Mouse (Mus musculus) stomach, embryonic 15.5 days (tissue): ENCODE measurements at regions not wholly inside any gene's neighbourhood (a gene's known extent, or its start where the extent isn't known, plus 50 kb on each side); places are given as distances from the start of the nearest gene placed in this dataset.
"Not testable (repeated sequence)": the region's sequence is repeated elsewhere in the genome, so short reads cannot be mapped to it uniquely, and the experiment has no call there.

ENCODE experiments used
- ATAC-seq: fragments of 200-750 bp; cut with Nextera tagmentation; 2 replicates; pipeline ENCODE4 v1.8.0; 2017; ENCODE audit warnings: low read depth, moderate number of reproducible peaks, moderate TSS enrichment; ENCODE audit not compliant: insufficient read depth, low FRiP score
- H3K27ac ChIP-seq: fragments of 300-500 bp; sonication (generic); 2 replicates; pipeline ENCODE4 v1.5.1; 2015; ENCODE audit warnings: mild to moderate bottlenecking, inconsistent platforms
- H3K27me3 ChIP-seq: fragments of 300-500 bp; sonication (generic); replicated peaks from 2 replicates; pipeline ENCODE4 v1.6.1; 2015; ENCODE audit warnings: inconsistent platforms
- H3K36me3 ChIP-seq: fragments of 300-500 bp; sonication (generic); 2 replicates; pipeline ENCODE4 v1.6.1; 2015; ENCODE audit warnings: inconsistent platforms
- H3K4me1 ChIP-seq: fragments of 300-500 bp; sonication (generic); 2 replicates; pipeline ENCODE4 v1.6.1; 2015; ENCODE audit warnings: inconsistent platforms
- H3K4me2 ChIP-seq: fragments of 300-500 bp; sonication (generic); 2 replicates; pipeline ENCODE4 v1.6.1; 2015; ENCODE audit warnings: mild to moderate bottlenecking, inconsistent platforms
- H3K4me3 ChIP-seq: fragments of 300-500 bp; sonication (generic); replicated peaks from 2 replicates; pipeline ENCODE4 v1.5.1; 2015; ENCODE audit warnings: inconsistent platforms
- H3K9ac ChIP-seq: fragments of 300-500 bp; sonication (generic); 2 replicates; pipeline ENCODE4 v1.6.1; 2015; ENCODE audit warnings: inconsistent platforms
- H3K9me3 ChIP-seq: fragments of 300-500 bp; sonication (generic); 2 replicates; pipeline ENCODE4 v1.6.1; 2016; ENCODE audit warnings: inconsistent platforms
- WGBS: fragments of 180-500 bp; shearing (Covaris S2); methylation state at CpG from one replicate; pipeline ENCODE4 v1.1.7; 2015; 5-methylcytosine and 5-hydroxymethylcytosine counted together

GRCm38 (mm10) chr7:83401001-83401400 lies 183.7 kb upstream of the Tmc3 start:
- Histone ChIP-seq H3K4me2 (no peak overlapping the region), H3K9ac (no peak overlapping the region)
- WGBS: 78% methylated on average over 5 of the region's 5 CpGs

GRCm38 (mm10) chr7:83412745-83413144 lies 172.0 kb upstream of the Tmc3 start:
- not testable (repeated sequence) for H3K9me3 ChIP-seq, ATAC-seq, H3K4me1 ChIP-seq, H3K4me2 ChIP-seq, H3K9ac ChIP-seq, H3K36me3 ChIP-seq, H3K27ac ChIP-seq, H3K27me3 ChIP-seq, H3K4me3 ChIP-seq
- WGBS: 77% methylated on average over 5 of the region's 5 CpGs

More at GRCm38 (mm10) chr7:83401001-83401400, 183.7 kb upstream of the Tmc3 start:
- no peak overlapping the region for H3K4me3 ChIP-seq
- H3K4me1 ChIP-seq: no peaks in the 10 kb centered on the region
- no peak overlapping the region for H3K27ac ChIP-seq
- no peaks in the 10 kb centered on the region for H3K36me3 ChIP-seq
- no peaks in the 10 kb centered on the region for H3K27me3 ChIP-seq
- no peak for ATAC-seq
- no peaks in the 10 kb centered on the region for H3K9me3 ChIP-seq

DNA sequence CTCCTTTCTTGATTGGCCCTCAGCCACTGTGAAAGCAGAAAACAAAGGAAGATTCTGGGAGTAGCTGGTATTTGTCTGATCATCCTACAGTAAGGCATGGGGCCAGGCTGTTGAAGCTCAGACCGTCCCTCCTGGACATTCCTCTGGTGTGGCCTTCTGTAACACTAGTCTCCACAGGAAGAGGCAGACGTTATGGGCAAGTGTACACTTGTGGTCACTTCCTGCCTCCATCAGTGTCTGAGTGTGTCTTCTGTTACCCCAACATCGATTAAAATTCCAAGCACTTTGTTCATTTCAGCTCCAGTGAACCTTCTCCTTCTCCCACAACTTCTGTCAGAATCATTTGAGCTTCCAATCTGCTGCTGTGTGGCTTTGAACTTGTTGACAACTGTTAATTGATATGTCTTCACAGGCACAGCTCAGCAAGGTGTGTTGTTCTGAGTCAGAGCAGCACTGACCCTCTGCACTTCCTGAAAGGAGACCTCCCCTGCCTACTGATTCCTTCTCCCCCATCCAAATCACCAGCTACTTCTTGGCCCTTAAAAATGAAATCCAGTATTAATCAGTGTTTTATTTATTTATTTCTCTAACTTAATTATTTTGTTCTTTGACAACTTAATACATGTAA lies 154.7 kb upstream of the Tmc3 start:
- ATAC-seq: no peak
- Histone ChIP-seq H3K4me2 (no peak overlapping the region), H3K36me3 (no peaks in the 10 kb centered on the region), H3K27ac (no peak overlapping the region), H3K4me3 (no peak overlapping the region), H3K9me3 (no peaks in the 10 kb centered on the region), H3K9ac (no peak overlapping the region), H3K4me1 (peaks cover 4% of the 10 kb centered on the region; the same call in 1 of the 2 replicates), H3K27me3 (no peaks in the 10 kb centered on the region)
- WGBS: 70% methylated on average over 3 of the region's 3 CpGs

DNA sequence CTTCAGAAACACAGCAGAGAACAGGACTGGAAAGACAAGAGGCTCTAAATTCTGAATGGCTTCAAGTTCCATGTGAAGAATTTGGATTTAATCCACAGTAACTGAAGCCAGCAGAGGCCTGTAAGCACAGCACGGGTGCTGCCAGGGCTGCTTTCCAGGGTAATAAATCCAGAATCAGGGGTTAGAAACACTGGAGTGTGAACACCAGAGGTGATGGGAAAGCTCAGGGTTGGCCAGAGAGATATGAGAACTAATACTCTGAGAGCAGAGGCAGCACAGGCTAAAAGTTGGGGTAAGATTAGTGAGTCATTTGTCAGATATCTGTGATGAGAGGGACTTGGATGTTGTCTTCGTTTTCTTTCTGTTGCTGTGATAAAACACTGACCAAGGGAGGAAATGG lies 153.6 kb upstream of the Tmc3 start:
- Histone ChIP-seq H3K9ac (no peak overlapping the region), H3K36me3 (no peaks in the 10 kb centered on the region), H3K4me1 (peaks cover 4% of the 10 kb centered on the region; the same call in 1 of the 2 replicates), H3K4me3 (no peak overlapping the region), H3K9me3 (no peaks in the 10 kb centered on the region), H3K27ac (no peak overlapping the region), H3K4me2 (no peak overlapping the region), H3K27me3 (no peaks in the 10 kb centered on the region)
- 32% methylated on average over 2 of the region's 2 CpGs for WGBS
- peak; percentile 63; the same call in 1 of the 2 replicates for ATAC-seq

DNA sequence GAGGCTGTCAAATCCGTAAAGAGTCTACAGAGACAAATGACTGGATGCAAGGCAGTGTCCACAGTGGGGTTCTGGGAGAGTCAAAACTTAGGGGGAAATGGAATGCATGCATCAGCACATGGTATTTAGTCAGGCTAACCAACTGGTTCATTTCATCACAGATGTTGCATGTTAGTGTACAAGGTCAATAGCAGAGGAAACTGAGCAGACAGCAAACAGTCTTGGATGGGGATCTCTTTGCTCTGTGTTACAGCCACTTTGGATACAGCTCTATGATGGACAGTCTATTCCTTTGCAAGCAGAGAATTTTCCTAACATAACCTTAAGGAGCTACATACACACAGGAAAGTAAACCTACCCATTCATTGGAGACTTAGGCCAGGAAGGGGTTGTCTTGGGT lies 151.9 kb upstream of the Tmc3 start:
- Histone ChIP-seq H3K9ac (no peak overlapping the region), H3K36me3 (no peaks in the 10 kb centered on the region), H3K4me3 (no peak overlapping the region), H3K27ac (no peak overlapping the region), H3K4me1 (peaks cover 4% of the 10 kb centered on the region; the same call in 1 of the 2 replicates), H3K27me3 (no peaks in the 10 kb centered on the region), H3K9me3 (no peaks in the 10 kb centered on the region), H3K4me2 (no peak overlapping the region)
- 44% methylated on average over 1 of the region's 1 CpGs for WGBS
- ATAC-seq: 0 out of 2 replicates have a peak, but pooled peaks have one; percentile 35

DNA sequence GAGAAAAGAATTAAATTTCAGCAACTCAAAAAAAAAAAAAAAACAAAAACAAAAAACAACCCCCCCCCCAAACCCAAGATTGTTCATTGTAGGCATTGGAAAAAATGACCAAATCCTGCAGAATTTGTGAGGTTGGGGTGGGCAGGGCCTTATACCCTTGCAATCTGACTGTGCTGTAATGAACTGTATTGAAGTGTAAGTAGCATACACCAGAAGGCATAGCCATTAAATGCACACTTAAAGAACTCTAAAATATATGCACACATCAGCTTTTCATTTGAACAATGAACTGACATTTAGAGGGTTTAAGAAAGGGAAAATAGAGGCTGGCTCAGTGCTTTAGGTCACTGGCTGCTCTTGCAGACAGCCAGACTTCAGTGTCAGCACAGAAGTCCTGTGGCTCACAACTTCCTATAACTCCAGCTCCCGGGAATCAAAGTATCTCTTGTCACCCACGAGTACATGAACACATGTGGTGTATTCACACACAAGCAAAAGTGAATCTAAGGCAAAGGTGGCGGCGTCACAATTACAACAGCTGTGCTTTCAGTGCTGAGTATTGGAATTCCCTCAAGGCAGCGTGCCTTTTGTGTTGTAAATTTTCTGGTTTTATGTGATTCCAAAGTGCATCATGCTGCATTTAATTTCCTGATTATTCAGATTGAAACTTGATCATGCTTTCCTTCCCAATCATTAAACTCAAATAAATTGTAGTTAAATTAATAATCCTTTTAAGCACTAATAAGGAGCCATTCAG lies 150.6 kb upstream of the Tmc3 start:
- no peak for ATAC-seq
- no peaks in the 10 kb centered on the region for H3K36me3 ChIP-seq
- WGBS: 60% methylated on average over 5 of the region's 5 CpGs
- no peak overlapping the region for H3K4me2 ChIP-seq
- H3K4me3 ChIP-seq: no peak overlapping the region
- no peak overlapping the region for H3K9ac ChIP-seq
- no peaks in the 10 kb centered on the region for H3K27me3 ChIP-seq
- no peaks in the 10 kb centered on the region for H3K9me3 ChIP-seq
- H3K4me1 ChIP-seq: peaks cover 4% of the 10 kb centered on the region; the same call in 1 of the 2 replicates
- no peak overlapping the region for H3K27ac ChIP-seq

- no peak overlapping the region for H3K27ac ChIP-seq
- H3K4me2 ChIP-seq: no peak overlapping the region
- no peak overlapping the region for H3K4me3 ChIP-seq
- 52% methylated on average over 7 of the region's 7 CpGs for WGBS
- H3K27me3 ChIP-seq: no peaks in the 10 kb centered on the region
- no peaks in the 10 kb centered on the region for H3K4me1 ChIP-seq
- H3K9ac ChIP-seq: no peak overlapping the region
- no peak for ATAC-seq
- H3K36me3 ChIP-seq: no peaks in the 10 kb centered on the region
- H3K9me3 ChIP-seq: no peaks in the 10 kb centered on the region
These were observed 146.0 kb upstream of the Tmc3 start for GRCm38 (mm10) chr7:83438538-83439393.

- no peaks in the 10 kb centered on the region for H3K27me3 ChIP-seq
- 19% methylated on average over 16 of the region's 16 CpGs for WGBS
- H3K9ac ChIP-seq: no peak overlapping the region
- no peak overlapping the region for H3K4me2 ChIP-seq
- no peaks in the 10 kb centered on the region for H3K4me1 ChIP-seq
- peak overlapping the region; percentile 84 for H3K27ac ChIP-seq
- ATAC-seq: peak; percentile 58; the same call in 1 of the 2 replicates
- H3K9me3 ChIP-seq: no peaks in the 10 kb centered on the region
- no peaks in the 10 kb centered on the region for H3K36me3 ChIP-seq
- H3K4me3 ChIP-seq: no peak overlapping the region
These were observed 141.0 kb upstream of the Tmc3 start for GRCm38 (mm10) chr7:83443596-83444278.

GRCm38 (mm10) chr7:83444279-83444615 lies 140.5 kb upstream of the Tmc3 start:
- no peak overlapping the region for H3K9ac ChIP-seq
- H3K4me1 ChIP-seq: no peaks in the 10 kb centered on the region
- no peak overlapping the region for H3K4me3 ChIP-seq
- no peaks in the 10 kb centered on the region for H3K27me3 ChIP-seq
- no peaks in the 10 kb centered on the region for H3K36me3 ChIP-seq
- no peak overlapping the region for H3K4me2 ChIP-seq
- ATAC-seq: peak; percentile 39; the same call in 1 of the 2 replicates
- WGBS: 31% methylated on average over 1 of the region's 1 CpGs
- H3K9me3 ChIP-seq: no peaks in the 10 kb centered on the region
- peak overlapping the region; percentile 84 for H3K27ac ChIP-seq

DNA sequence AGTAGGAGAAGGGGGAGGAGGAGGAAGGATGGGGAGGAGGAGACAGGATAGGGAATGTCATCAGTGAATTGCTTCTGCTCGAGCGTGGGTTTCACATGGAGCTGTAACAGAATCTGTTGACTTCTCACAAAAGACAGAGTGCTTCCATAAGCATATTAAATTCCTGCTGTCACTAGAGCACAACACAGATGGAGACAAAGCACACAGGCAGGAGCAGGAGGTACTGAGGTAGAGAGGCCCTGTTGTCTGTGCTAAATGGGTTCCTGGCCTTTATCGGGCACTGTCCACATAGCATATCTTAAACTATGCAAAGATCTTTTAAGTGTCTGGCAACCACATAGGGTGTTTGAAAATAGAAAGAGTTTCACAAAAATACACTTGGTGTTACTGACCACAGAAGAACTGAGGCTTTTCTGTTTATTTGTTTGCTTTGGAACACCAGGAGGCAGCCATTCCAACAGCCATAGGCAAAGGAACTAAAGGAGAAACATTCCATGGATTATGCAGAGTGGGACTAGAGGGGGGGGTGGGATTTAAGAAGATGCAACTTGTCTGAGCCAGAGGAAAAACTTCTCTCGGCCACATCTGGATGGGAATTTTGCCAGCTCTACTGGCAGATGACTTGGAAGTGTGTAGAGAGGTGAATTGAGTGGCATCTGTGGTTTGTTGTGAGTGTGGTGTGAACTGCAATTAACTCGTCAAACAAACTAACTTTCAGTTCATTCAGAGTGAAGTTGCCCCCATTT lies 139.4 kb upstream of the Tmc3 start:
- WGBS: 38% methylated on average over 5 of the region's 5 CpGs
- Histone ChIP-seq H3K9ac (no peak overlapping the region), H3K4me1 (no peaks in the 10 kb centered on the region), H3K27me3 (no peaks in the 10 kb centered on the region), H3K36me3 (no peaks in the 10 kb centered on the region), H3K27ac (peak overlapping the region; percentile 3; the same call in 1 of the 2 replicates), H3K9me3 (no peaks in the 10 kb centered on the region), H3K4me2 (no peak overlapping the region), H3K4me3 (no peak overlapping the region)
- no peak for ATAC-seq

DNA sequence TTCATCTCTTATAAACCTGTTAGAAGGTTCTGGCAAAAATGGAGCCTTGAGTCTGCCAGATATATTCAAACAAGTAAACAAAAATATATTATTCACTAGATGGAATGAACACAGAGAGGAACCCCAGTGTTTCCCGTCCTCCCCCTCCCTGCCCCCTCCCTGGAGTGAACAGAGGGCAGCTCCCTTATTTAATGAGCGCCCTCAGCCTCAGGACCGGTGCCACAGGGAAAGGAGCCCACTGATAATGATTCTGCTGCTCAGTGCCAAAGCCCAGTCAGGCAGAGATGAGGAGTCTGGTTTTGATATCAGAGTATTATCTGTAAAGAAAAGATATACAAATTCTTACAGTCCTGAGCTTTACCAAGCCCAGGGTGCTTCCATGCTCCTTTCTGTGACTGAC lies 134.4 kb upstream of the Tmc3 start:
- H3K9ac ChIP-seq: no peak overlapping the region
- no peaks in the 10 kb centered on the region for H3K4me1 ChIP-seq
- no peaks in the 10 kb centered on the region for H3K36me3 ChIP-seq
- 66% methylated on average over 3 of the region's 3 CpGs for WGBS
- no peak overlapping the region for H3K27ac ChIP-seq
- no peak overlapping the region for H3K4me3 ChIP-seq
- H3K4me2 ChIP-seq: no peak overlapping the region
- ATAC-seq: no peak
- no peaks in the 10 kb centered on the region for H3K27me3 ChIP-seq
- H3K9me3 ChIP-seq: no peaks in the 10 kb centered on the region
